Mouse (Mus musculus) myocyte (in vitro differentiated cells): Measurements from ENCODE around the gene Ptprt. TPM values are rescaled to one million over a fixed set of nuclear protein-coding genes. Genes with fewer than 3 reads are reported as not detected.

Experiments
- H3K27me3 ChIP-seq: one replicate; pipeline ENCODE4 v1.6.1; 2011; ENCODE audit not compliant: control insufficient read depth, insufficient read depth, insufficient read length
- H3K36me3 ChIP-seq: one replicate; pipeline ENCODE4 v1.6.1; 2011; ENCODE audit not compliant: control insufficient read depth, insufficient read depth
- H3K4me2 ChIP-seq: one replicate; pipeline ENCODE4 v1.6.1; 2011; ENCODE audit warnings: low read depth, control low read depth
- H3K4me3 ChIP-seq: one replicate; pipeline ENCODE4 v1.5.1; 2011; ENCODE audit warnings: mild to moderate bottlenecking, control low read depth, moderate library complexity
- H3K79me2 ChIP-seq: one replicate; pipeline ENCODE4 v1.6.1; 2011; ENCODE audit not compliant: control insufficient read depth, insufficient read depth
- H3ac ChIP-seq: one replicate; pipeline ENCODE4 v1.6.1; 2011; ENCODE audit not compliant: control insufficient read depth, insufficient read length
- CEBPB ChIP-seq: IDR thresholded peaks from 2 replicates; pipeline ENCODE4 v1.6.1; 2011; ENCODE audit warnings: mild to moderate bottlenecking, moderate library complexity; ENCODE audit not compliant: poor library complexity, insufficient read depth, severe bottlenecking
- E2F4 ChIP-seq: IDR thresholded peaks from one replicate; pipeline ENCODE4 v1.6.1; 2011; ENCODE audit warnings: mild to moderate bottlenecking, control low read depth, moderate library complexity; ENCODE audit not compliant: insufficient read depth
- MAX ChIP-seq: IDR thresholded peaks from one replicate; pipeline ENCODE4 v1.6.1; 2011; ENCODE audit warnings: low read depth, mild to moderate bottlenecking, control low read depth
- MYOD1 ChIP-seq, 3 experiments: IDR thresholded peaks; one replicate each; pipeline ENCODE4 v1.6.1; 2011; ENCODE audit warnings: control low read depth in 2 of 3, low read depth in 2 of 3, mild to moderate bottlenecking in 2 of 3, moderate library complexity in 1 of 3; ENCODE audit not compliant: insufficient read length in 2 of 3, control insufficient read depth in 1 of 3
- MYOG ChIP-seq, 3 experiments: IDR thresholded peaks; one replicate each; pipeline ENCODE4 v1.6.1; 2011; ENCODE audit warnings: control low read depth in 2 of 3, low read depth in 2 of 3, mild to moderate bottlenecking in 2 of 3; ENCODE audit not compliant: insufficient read length in 2 of 3, control insufficient read depth in 1 of 3, insufficient read depth in 1 of 3
- POLR2A ChIP-seq: IDR thresholded peaks from one replicate; pipeline ENCODE4 v1.6.1; 2011; ENCODE audit warnings: low read depth, mild to moderate bottlenecking, control low read depth, moderate library complexity; ENCODE audit not compliant: insufficient read length
- POLR2AphosphoS2 ChIP-seq: IDR thresholded peaks from one replicate; pipeline ENCODE4 v1.6.1; 2011; ENCODE audit warnings: low read depth, control low read depth; ENCODE audit not compliant: insufficient read length
- REST ChIP-seq: IDR thresholded peaks from one replicate; pipeline ENCODE4 v1.6.1; 2011; ENCODE audit warnings: mild to moderate bottlenecking, control low read depth, moderate library complexity; ENCODE audit not compliant: insufficient read depth, insufficient read length
- SRF ChIP-seq: IDR thresholded peaks from one replicate; pipeline ENCODE4 v1.6.1; 2011; ENCODE audit warnings: low read depth; ENCODE audit not compliant: control insufficient read depth, insufficient read length
- TCF12 ChIP-seq: IDR thresholded peaks from one replicate; pipeline ENCODE4 v1.6.1; 2011; ENCODE audit warnings: mild to moderate bottlenecking, control low read depth; ENCODE audit not compliant: poor library complexity, insufficient read depth, severe bottlenecking
- TCF3 ChIP-seq: IDR thresholded peaks from one replicate; pipeline ENCODE4 v1.6.1; 2011; ENCODE audit warnings: low read depth, control low read depth; ENCODE audit not compliant: insufficient read length
- USF1 ChIP-seq: IDR thresholded peaks from one replicate; pipeline ENCODE4 v1.6.1; 2011; ENCODE audit warnings: low read depth, mild to moderate bottlenecking, control low read depth, moderate library complexity
- polyA plus RNA-seq: library from polyadenylated mRNA; unstranded; fragments of >200 nt; fragmentation: generic; extraction: Trizol; gene quantifications from one replicate; pipeline ENCODE4 v1.2.1, GENCODE M21; 2012; ENCODE audit warnings: missing spikeins

The Ptprt gene
- polyA plus RNA-seq, 1 experiment, result 0.08 TPM

- no peaks in the 10 kb centered on the region for H3K27me3 ChIP-seq
- TF ChIP-seq POLR2A (no peak), POLR2AphosphoS2 (no peak), CEBPB (no peak), MAX (no peak), TCF3 (no peak), MYOG (IDR thresholded peaks at IDR 0.05; ENCODE audit: control insufficient read depth in 1 of 3, insufficient read depth in 1 of 3, insufficient read length in 2 of 3, low read depth in 2 of 3) (no peak), E2F4 (no peak), REST (no peak), SRF (no peak), USF1 (no peak), TCF12 (no peak), MYOD1 (IDR thresholded peaks at IDR 0.05; ENCODE audit: control insufficient read depth in 1 of 3, insufficient read length in 2 of 3, low read depth in 2 of 3) (no peak)
- H3K79me2 ChIP-seq, result no peaks in the 10 kb centered on the region
- H3ac ChIP-seq, result no peak overlapping the region
- no peak overlapping the region for H3K4me2 ChIP-seq
- no peak overlapping the region for H3K4me3 ChIP-seq
- H3K36me3 ChIP-seq, result no peaks in the 10 kb centered on the region
These were observed 956.1 kb downstream of the Ptprt start for GRCm38 (mm10) chr2:161704811-161705210.

DNA sequence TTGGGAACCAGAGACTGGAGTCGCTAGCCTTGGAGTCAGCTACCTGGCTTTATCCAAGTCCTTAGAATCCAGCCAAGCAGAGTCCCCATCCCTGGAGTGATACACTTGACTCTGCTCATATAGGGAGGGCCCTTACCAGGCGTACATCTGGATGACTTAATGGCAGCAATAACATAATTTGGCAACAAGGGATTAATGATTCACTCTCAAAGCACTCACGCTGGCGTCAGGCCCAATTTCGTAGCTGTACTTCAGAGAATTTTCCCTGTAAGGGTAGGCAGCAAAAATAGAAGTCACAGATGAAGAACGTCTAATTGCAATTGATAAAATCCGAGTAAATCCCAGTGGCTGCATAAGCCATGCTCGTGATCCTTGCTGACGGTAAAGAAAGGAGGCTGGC lies 956.5 kb downstream of the Ptprt start:
- TF ChIP-seq MYOD1 (IDR thresholded peaks at IDR 0.05; ENCODE audit: control insufficient read depth in 1 of 3, insufficient read length in 2 of 3, low read depth in 2 of 3), result no peak
- TF ChIP-seq MAX, result no peak
- no peak for TF ChIP-seq CEBPB
- no peak for TF ChIP-seq MYOG (IDR thresholded peaks at IDR 0.05; ENCODE audit: control insufficient read depth in 1 of 3, insufficient read depth in 1 of 3, insufficient read length in 2 of 3, low read depth in 2 of 3)
- TF ChIP-seq SRF, result no peak
- TF ChIP-seq USF1, result no peak
- no peak for TF ChIP-seq TCF12
- no peak for TF ChIP-seq REST
- no peak for TF ChIP-seq E2F4
- TF ChIP-seq POLR2AphosphoS2, result no peak
- no peak for TF ChIP-seq TCF3
- no peak for TF ChIP-seq POLR2A
- Histone ChIP-seq H3K36me3 (no peaks in the 10 kb centered on the region), H3K4me3 (no peak overlapping the region), H3K79me2 (no peaks in the 10 kb centered on the region), H3K4me2 (no peak overlapping the region), H3K27me3 (no peaks in the 10 kb centered on the region), H3ac (no peak overlapping the region)

DNA sequence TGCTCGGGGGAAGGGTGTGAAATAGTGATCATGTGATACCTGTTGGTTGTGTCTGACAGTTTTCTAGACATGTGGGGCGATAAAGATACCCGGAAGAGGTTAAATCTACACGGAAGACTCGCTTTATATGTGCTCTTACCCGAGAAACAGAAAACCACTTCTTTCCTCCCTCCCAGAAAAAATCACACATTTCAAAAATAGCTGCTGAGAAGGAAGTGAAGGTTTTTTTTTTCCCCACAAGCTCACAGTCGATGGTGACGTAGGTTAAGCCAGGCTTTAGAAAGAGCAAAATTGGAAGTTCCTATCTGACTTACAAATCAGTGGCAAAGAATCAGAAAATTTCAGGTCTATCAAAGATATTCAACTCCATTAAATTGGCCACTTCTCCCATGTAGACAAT lies 965.1 kb downstream of the Ptprt start:
- Histone ChIP-seq H3K79me2 (no peaks in the 10 kb centered on the region), H3K36me3 (no peaks in the 10 kb centered on the region), H3K27me3 (no peaks in the 10 kb centered on the region), H3ac (no peak overlapping the region), H3K4me2 (no peak overlapping the region), H3K4me3 (no peak overlapping the region)
- TF ChIP-seq REST (no peak), SRF (no peak), CEBPB (no peak), POLR2A (no peak), MAX (no peak), USF1 (no peak), MYOD1 (IDR thresholded peaks at IDR 0.05; ENCODE audit: control insufficient read depth in 1 of 3, insufficient read length in 2 of 3, low read depth in 2 of 3) (no peak), TCF12 (no peak), TCF3 (no peak), POLR2AphosphoS2 (no peak), MYOG (IDR thresholded peaks at IDR 0.05; ENCODE audit: control insufficient read depth in 1 of 3, insufficient read depth in 1 of 3, insufficient read length in 2 of 3, low read depth in 2 of 3) (no peak), E2F4 (no peak)

GRCm38 (mm10) chr2:161668302-161668986 lies 992.5 kb downstream of the Ptprt start:
- Histone ChIP-seq H3K4me3 (no peak overlapping the region), H3K36me3 (no peaks in the 10 kb centered on the region), H3K27me3 (no peaks in the 10 kb centered on the region), H3K79me2 (no peaks in the 10 kb centered on the region), H3ac (no peak overlapping the region), H3K4me2 (no peak overlapping the region)
- TF ChIP-seq SRF (no peak), E2F4 (no peak), MAX (no peak), CEBPB (no peak), POLR2AphosphoS2 (no peak), POLR2A (no peak), MYOG (IDR thresholded peaks at IDR 0.05; ENCODE audit: control insufficient read depth in 1 of 3, insufficient read depth in 1 of 3, insufficient read length in 2 of 3, low read depth in 2 of 3) (no peak), MYOD1 (IDR thresholded peaks at IDR 0.05; ENCODE audit: control insufficient read depth in 1 of 3, insufficient read length in 2 of 3, low read depth in 2 of 3) (no peak), TCF3 (no peak), REST (no peak), USF1 (no peak), TCF12 (no peak)

DNA sequence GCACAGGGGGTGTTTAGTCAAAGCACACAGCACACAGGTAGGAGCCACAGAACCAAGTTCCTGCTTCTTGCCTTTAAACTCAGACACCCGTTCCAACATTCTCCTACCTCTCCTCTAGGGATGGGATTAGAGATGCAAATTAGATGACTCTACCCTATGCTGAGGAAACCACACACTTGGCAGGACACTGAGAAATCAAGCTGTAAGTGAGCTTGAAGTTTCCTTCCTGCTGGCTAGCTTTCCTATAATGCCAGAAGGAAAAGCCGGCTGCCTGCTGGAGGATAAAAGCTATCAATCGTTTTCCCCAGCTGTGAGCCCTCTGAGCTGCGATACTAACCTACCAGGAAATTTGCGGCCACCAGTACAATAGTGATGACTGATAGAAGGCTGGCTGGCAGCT lies 999.0 kb downstream of the Ptprt start:
- H3K4me2 ChIP-seq, result no peak overlapping the region
- no peaks in the 10 kb centered on the region for H3K27me3 ChIP-seq
- no peak for TF ChIP-seq E2F4
- TF ChIP-seq POLR2A, result no peak
- TF ChIP-seq SRF, result no peak
- no peak for TF ChIP-seq REST
- no peak for TF ChIP-seq TCF3
- TF ChIP-seq POLR2AphosphoS2, result no peak
- no peak for TF ChIP-seq USF1
- TF ChIP-seq MYOG (IDR thresholded peaks at IDR 0.05; ENCODE audit: control insufficient read depth in 1 of 3, insufficient read depth in 1 of 3, insufficient read length in 2 of 3, low read depth in 2 of 3), result no peak
- no peak for TF ChIP-seq TCF12
- no peak for TF ChIP-seq CEBPB
- no peak for TF ChIP-seq MAX
- TF ChIP-seq MYOD1 (IDR thresholded peaks at IDR 0.05; ENCODE audit: control insufficient read depth in 1 of 3, insufficient read length in 2 of 3, low read depth in 2 of 3), result no peak
- no peaks in the 10 kb centered on the region for H3K36me3 ChIP-seq
- H3K4me3 ChIP-seq, result no peak overlapping the region
- no peaks in the 10 kb centered on the region for H3K79me2 ChIP-seq
- H3ac ChIP-seq, result no peak overlapping the region
